Mouse (Mus musculus): ENCODE data around the gene Rpa1. TPM values are rescaled to one million over a fixed set of nuclear protein-coding genes. Genes with fewer than 3 reads are reported as not detected.
"Not testable (repeated sequence)": the region's sequence is repeated elsewhere in the genome, so short reads cannot be mapped to it uniquely, and the experiment has no call there.

Rpa1 gene
- polyA plus RNA-seq, 1 experiment = 30.7 TPM

- DNase-seq (ENCODE audit: extremely low spot score in 1 of 2, low spot score in 1 of 2) = no peak
Observed at GRCm38 (mm10) chr11:75289120-75289519, 59.0 kb downstream of the Rpa1 start.

GRCm38 (mm10) chr11:75288517-75288916 is 59.6 kb downstream of the Rpa1 start:
- no peak for DNase-seq (ENCODE audit: extremely low spot score in 1 of 2, low spot score in 1 of 2)

GRCm38 (mm10) chr11:75287940-75288339 is 60.2 kb downstream of the Rpa1 start:
- no peak for DNase-seq (ENCODE audit: extremely low spot score in 1 of 2, low spot score in 1 of 2)

DNA sequence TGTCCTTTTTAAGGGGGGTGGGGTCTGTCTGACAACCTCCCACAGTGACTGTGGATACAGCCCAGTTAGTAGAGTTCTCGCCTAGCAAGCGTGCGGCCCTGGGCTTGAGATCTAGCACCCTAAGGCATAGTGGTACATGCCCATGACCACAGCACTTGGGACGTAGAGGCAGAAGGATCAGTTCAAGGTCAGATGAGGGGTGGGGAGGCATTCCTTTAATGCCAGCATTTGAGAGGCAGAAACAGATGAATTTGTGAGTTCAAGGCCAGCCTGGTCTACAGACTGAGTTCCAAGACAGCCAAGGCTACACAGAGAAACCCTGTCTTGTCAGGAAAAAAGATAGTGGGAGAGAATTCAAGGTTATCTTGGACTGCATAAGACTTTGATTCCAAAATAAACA is 61.3 kb downstream of the Rpa1 start:
- DNase-seq (ENCODE audit: extremely low spot score in 1 of 2, low spot score in 1 of 2) = no peak

DNA sequence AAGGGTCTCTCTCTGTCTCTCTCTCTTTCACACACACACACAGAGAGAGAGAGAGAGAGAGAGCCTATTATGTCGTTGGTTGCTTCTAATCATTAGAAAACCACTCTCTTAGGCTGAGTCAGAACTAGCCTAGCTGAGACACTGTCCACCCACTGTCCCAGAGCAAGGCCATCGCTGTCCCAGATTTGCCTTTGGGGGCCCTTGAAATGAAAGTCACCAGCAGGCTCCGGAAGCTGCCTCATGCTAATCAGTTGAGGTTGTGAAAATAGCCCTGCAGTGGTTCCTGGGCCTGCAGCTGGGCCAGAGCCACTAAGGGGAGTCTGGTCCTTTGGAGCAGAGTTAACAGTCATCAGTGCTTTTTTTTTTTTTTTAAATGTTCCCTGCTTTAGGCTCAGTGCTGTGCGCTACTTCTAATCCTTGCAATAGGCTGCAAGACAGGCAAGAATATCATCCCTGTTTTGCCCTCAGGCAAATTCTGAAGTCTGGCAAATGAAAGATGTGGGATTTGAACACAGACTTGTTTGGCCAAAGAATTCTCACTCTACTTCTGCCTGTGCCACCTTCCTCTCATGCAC is 62.1 kb downstream of the Rpa1 start:
- DNase-seq (ENCODE audit: extremely low spot score in 1 of 2, low spot score in 1 of 2) = no peak

- not testable (repeated sequence) for DNase-seq (ENCODE audit: extremely low spot score in 1 of 2, low spot score in 1 of 2)
Observed at GRCm38 (mm10) chr11:75283784-75284183, 64.3 kb downstream of the Rpa1 start.

DNA sequence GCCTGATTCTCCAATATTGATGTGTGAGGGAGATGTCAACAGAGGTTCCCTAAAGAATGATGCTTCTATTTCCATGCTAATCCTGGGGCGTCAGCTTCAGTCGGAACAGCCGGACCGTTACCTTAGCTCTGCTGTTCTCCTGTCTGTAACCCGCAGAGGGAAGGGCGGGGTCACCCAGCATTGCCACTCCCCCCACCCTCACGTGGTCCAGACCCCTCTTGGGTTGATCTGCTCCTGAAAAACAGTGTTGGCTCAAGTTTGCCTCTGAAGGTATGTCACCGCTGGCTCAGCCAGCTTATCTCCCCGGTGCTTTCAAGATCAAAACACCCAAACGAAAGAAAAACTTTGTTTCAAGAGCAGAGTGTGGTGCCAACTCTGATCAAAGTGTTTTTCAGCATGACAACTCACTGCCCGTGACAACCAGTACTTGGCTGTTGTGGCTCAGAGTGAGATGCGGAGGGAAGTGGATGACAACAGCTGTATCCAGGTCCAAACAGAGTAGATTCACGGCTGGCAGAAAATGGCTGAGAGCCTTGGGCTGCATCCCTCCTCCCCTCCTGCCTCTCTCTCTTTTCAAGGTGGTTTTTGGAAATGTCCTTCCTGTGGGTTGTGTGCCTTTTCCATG is 65.5 kb downstream of the Rpa1 start:
- no peak for DNase-seq (ENCODE audit: extremely low spot score in 1 of 2, low spot score in 1 of 2)

- DNase-seq (ENCODE audit: extremely low spot score in 1 of 2, low spot score in 1 of 2) = no peak
Observed at GRCm38 (mm10) chr11:75281380-75282256, 66.5 kb downstream of the Rpa1 start.

GRCm38 (mm10) chr11:75280435-75281001 is 67.6 kb downstream of the Rpa1 start:
- DNase-seq (ENCODE audit: extremely low spot score in 1 of 2, low spot score in 1 of 2) = no peak

GRCm38 (mm10) chr11:75280066-75280410 is 68.1 kb downstream of the Rpa1 start:
- no peak for DNase-seq (ENCODE audit: extremely low spot score in 1 of 2, low spot score in 1 of 2)

- DNase-seq (ENCODE audit: extremely low spot score in 1 of 2, low spot score in 1 of 2) = no peak
Observed at GRCm38 (mm10) chr11:75279342-75280065, 68.6 kb downstream of the Rpa1 start.

DNA sequence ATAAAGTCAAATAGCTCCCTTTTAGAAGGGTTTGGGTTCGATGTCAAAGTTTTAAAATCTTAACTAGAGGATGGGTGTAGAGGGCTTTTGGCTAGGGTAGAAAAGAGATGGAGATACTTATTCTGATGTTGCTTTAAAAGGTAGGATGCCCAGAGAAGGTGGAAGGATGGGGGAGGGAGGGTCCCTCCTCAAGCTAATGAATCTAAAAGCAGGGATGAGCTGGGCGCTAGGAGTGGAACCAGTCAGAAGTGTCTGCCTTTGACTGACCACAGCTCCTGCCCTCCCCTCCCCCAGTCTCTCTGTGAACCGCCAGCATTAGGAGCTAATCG is 69.1 kb downstream of the Rpa1 start:
- no peak for DNase-seq (ENCODE audit: extremely low spot score in 1 of 2, low spot score in 1 of 2)

- no peak for DNase-seq (ENCODE audit: extremely low spot score in 1 of 2, low spot score in 1 of 2)
Observed at GRCm38 (mm10) chr11:75278115-75278514, 70.0 kb downstream of the Rpa1 start.

- no peak for DNase-seq (ENCODE audit: extremely low spot score in 1 of 2, low spot score in 1 of 2)
Observed at GRCm38 (mm10) chr11:75275035-75275434, 73.1 kb downstream of the Rpa1 start.

GRCm38 (mm10) chr11:75273466-75273865 is 74.7 kb downstream of the Rpa1 start:
- peak in 1 of 2 experiments; percentile 68 for DNase-seq (ENCODE audit: extremely low spot score in 1 of 2, low spot score in 1 of 2)

GRCm38 (mm10) chr11:75270985-75271434 is 77.1 kb downstream of the Rpa1 start:
- no peak for DNase-seq (ENCODE audit: extremely low spot score in 1 of 2, low spot score in 1 of 2)

DNA sequence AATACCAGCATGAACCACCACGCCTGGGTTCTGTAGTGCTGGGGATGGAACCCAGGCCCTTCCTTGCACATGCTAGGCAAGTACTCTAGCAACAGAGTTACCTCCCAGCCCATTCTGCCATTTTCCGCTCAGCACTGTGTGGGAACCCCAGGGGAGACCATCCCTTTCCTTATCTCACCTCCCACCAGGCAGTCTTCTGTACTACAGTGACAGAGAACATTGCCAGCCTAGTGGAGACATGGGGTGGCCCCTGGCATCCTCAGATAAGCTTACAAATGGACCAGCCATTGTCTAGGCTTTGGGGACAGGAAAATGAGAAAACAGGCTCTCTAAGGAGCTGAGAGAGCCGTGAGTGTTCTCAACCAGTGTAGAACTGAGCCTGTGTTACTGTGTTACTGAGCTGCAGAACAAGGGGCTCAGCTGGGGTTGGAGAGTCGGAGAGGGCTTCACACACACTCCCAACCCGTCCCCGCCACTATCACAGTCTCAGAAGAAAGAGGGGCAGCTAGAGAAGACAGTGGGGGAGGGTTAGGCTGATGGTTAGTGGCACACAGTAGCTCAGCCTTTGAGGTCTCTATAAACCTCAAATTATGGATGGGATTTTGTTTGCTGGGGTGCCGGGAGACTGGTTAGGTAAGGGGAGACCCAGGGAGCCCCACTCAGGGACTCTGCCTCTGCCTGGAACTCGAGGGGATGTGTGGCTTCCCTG is 77.7 kb downstream of the Rpa1 start:
- DNase-seq (ENCODE audit: extremely low spot score in 1 of 2, low spot score in 1 of 2) = no peak

- no peak for DNase-seq (ENCODE audit: extremely low spot score in 1 of 2, low spot score in 1 of 2)
Observed at GRCm38 (mm10) chr11:75269213-75269612, 78.9 kb downstream of the Rpa1 start.

GRCm38 (mm10) chr11:75268492-75268891 is 79.6 kb downstream of the Rpa1 start:
- DNase-seq (ENCODE audit: extremely low spot score in 1 of 2, low spot score in 1 of 2) = no peak

GRCm38 (mm10) chr11:75267826-75268281 is 80.3 kb downstream of the Rpa1 start:
- peak in 1 of 2 experiments; percentile 71 for DNase-seq (ENCODE audit: extremely low spot score in 1 of 2, low spot score in 1 of 2)
